Mouse (Mus musculus) olfactory bulb, adult 2 months (tissue): ENCODE results near the gene Gtf3c6. TPM values are rescaled to one million over a fixed set of nuclear protein-coding genes. Genes with fewer than 3 reads are reported as not detected.

Source experiments
- H3K27ac ChIP-seq: fragments of 200-500 bp; 2 replicates; pipeline ENCODE4 v1.5.1; 2012; ENCODE audit warnings: low read depth, low read length; ENCODE audit not compliant: insufficient read depth
- H3K4me1 ChIP-seq: fragments of 200-500 bp; 2 replicates; pipeline ENCODE4 v1.6.1; 2012; ENCODE audit warnings: low read length; ENCODE audit not compliant: control insufficient read depth, insufficient read depth
- H3K4me3 ChIP-seq: fragments of 200-500 bp; 2 replicates; pipeline ENCODE4 v1.5.1; 2012; ENCODE audit warnings: mild to moderate bottlenecking, low read depth, low read length, moderate library complexity; ENCODE audit not compliant: insufficient read depth
- CTCF ChIP-seq: fragments of 200-500 bp; IDR thresholded peaks from 2 replicates; pipeline ENCODE4 v1.5.1; 2012; ENCODE audit warnings: low read depth, mild to moderate bottlenecking, low read length, moderate library complexity; ENCODE audit not compliant: insufficient read depth
- POLR2A ChIP-seq: fragments of 200-500 bp; IDR thresholded peaks from 2 replicates; pipeline ENCODE4 v1.6.1; 2012; ENCODE audit warnings: mild to moderate bottlenecking, low read depth, low read length, moderate library complexity; ENCODE audit not compliant: insufficient read depth
- WGBS: fragments of 180-500 bp; shearing (Covaris S2); methylation state at CpG from one replicate; pipeline ENCODE4 v1.1.7; 2018; 5-methylcytosine and 5-hydroxymethylcytosine counted together
- polyA plus RNA-seq: library from polyadenylated mRNA; stranded (reverse); fragments of >200 nt; gene quantifications from 2 replicates; pipeline ENCODE4 v1.2.4, GENCODE M21; 2012; ENCODE audit warnings: low replicate concordance; ENCODE audit not compliant: missing spikeins, insufficient read depth, insufficient read length

Gtf3c6 gene
- polyA plus RNA-seq, 1 experiment: not detected

DNA sequence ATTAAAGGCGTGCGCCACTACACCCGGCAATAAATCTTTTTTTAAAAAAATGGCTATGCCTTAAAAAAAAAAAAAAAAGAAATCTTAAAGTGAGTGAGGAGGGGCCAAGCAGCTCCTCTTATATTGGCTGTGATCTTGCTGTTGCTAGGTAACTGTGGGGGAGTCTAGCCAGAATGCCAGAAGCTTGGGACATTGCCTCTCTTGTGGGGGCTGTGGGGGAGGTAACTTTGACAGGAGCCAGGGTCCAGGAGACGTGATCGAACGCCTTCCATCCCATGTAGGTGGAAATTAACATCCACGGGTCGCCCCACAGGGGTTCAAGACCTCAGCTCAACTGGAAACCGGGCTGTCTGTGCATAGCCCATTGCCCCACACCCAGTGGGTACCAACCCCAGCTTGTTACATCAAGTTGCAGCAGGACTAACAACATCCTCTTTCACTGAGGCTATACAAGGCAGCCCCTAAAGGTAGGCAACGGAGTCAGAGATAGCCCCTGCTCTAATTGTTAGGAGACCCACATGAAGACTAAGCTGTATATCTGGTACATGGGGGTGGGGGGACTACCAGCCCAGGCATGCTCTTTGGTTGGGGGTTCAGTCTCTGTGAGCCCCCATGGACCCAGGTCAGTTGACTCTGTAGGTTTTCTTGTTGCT, 26.4 kb upstream of the Gtf3c6 start:
- no peak overlapping the region for H3K27ac ChIP-seq
- H3K4me1 ChIP-seq: no peaks in the 10 kb centered on the region
- TF ChIP-seq POLR2A (no peak), CTCF (no peak)
- 68% methylated on average over 10 of the region's 10 CpGs for WGBS
- no peak overlapping the region for H3K4me3 ChIP-seq

DNA sequence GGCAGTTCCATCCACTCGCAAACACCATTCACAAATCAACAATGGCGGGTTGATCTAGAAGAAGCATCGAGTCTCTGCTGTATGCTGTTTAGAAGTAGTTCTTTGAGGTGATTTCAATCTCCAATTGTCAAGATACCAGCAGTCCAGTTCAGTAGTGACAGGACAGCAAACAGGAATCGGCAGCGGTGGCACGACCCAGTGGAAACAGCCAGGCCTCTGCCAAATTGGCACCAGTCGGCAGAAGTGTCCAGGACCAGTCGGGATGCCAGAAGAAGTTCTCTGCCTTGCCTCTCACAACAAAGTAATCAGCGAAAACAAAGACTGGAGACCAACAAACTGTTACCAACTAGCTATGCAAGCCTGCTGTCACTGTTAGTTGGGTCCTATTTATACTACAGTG, 25.7 kb upstream of the Gtf3c6 start:
- Histone ChIP-seq H3K4me3 (no peak overlapping the region), H3K27ac (no peak overlapping the region), H3K4me1 (no peaks in the 10 kb centered on the region)
- TF ChIP-seq POLR2A (no peak), CTCF (no peak)
- 80% methylated on average over 9 of the region's 9 CpGs for WGBS

DNA sequence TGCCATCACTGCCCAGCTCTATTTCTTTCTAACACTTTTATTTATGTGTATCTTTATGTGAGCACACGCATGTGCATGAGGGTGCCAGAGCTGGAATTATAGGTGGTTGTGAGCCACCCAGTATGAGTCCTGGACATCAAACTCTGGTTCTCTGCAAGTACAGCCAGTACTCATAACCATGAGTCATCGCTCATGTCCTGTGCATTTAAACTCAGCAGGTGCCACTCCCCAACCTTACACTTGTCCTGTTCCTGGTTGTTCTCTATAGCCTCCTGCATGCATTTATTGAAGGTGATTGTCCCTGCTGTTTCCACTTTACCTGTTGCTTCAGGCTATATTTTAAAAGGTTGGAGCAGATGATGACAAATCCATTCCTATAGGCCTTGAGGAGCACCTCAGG, 23.7 kb upstream of the Gtf3c6 start:
- Histone ChIP-seq H3K27ac (no peak overlapping the region), H3K4me1 (no peaks in the 10 kb centered on the region), H3K4me3 (no peak overlapping the region)
- TF ChIP-seq CTCF (no peak), POLR2A (no peak)
- WGBS: 97% methylated on average over 2 of the region's 2 CpGs

DNA sequence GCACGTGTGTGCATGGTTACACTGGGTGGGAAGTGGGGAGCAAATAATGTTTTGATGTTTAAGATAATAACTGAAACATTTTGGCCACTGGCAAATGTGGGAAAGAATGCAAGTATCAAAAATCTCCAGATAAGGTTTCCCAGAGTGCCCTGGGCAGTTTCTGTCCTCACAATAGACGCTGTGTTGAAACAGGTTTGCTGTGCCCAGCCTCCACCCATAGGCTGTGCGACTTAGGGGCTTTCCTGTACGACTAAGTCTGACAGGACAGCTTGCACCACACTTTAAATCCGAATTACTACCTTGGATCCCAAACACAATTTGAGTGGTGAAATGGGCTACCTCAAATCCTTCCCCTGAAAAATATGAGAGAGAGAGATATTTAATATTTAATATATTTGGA, 20.4 kb upstream of the Gtf3c6 start:
- WGBS: 66% methylated on average over 5 of the region's 5 CpGs
- Histone ChIP-seq H3K4me3 (no peak overlapping the region), H3K4me1 (no peaks in the 10 kb centered on the region), H3K27ac (no peak overlapping the region)
- no peak for TF ChIP-seq CTCF
- TF ChIP-seq POLR2A: no peak

DNA sequence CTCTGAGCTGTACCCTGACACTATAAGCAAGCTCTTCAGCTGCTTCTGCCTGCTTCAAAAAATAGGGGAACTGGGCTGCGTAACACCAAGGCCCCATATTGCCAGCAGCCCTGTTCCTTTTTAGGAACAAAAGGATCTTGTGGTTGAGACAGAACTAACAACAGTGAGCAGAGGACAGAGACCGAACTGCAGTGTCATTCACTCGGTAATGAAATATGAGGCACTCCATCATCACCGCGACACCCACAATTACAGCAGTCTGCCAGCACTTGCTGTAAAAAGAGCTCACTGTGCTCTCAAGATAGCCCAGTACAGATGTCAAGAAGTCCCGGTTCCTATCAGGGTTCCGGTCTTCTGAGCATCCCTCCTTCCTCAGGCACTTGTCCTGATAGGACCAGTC, 18.1 kb upstream of the Gtf3c6 start:
- Histone ChIP-seq H3K4me3 (no peak overlapping the region), H3K4me1 (no peaks in the 10 kb centered on the region), H3K27ac (no peak overlapping the region)
- WGBS: 69% methylated on average over 7 of the region's 7 CpGs
- TF ChIP-seq POLR2A: no peak
- no peak for TF ChIP-seq CTCF

DNA sequence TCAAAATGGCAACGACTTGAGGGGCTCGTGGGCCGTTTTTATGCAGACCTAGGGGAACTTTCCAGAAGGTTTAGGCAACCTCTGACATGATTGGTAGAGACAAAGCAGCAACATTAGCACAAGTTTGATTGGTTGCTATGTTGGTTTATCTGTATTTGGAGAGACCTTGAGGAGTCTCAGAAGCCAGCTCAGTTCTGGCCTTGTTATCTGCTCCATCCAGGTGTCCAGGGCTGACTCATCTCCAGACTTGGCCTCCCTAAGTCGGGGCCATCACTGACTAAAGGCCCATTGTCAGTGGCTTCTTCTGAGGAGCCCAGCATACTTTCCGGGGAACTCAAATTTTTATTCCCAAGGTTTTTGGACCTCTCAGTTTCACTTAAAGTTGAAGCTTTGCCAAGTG, 16.0 kb upstream of the Gtf3c6 start:
- H3K4me3 ChIP-seq: no peak overlapping the region
- WGBS: 77% methylated on average over 5 of the region's 5 CpGs
- no peak overlapping the region for H3K27ac ChIP-seq
- no peaks in the 10 kb centered on the region for H3K4me1 ChIP-seq
- TF ChIP-seq CTCF (no peak), POLR2A (no peak)

DNA sequence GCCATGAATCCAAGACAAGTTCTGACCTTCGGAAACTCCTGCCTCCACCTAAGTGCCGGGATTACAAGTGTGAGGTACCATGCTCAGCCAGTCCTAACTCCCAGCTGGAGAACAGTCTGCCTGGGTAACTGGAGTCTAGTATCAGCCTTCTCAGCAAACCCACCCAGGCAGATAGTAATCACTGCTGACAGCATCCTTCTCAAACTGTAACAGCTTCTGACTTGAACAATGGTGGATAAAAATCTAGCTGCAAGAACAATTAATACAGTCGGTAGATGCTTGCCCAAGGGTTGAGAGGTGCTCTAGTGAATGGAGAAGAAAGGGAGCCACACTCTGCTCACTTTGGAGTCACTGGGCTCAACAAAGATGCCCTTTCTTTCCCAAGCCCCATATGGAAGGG, 13.3 kb upstream of the Gtf3c6 start:
- whole genome bisulfite sequencing: 81% methylated on average over 3 of the region's 3 CpGs
- no peak for TF ChIP-seq CTCF
- TF ChIP-seq POLR2A: no peak

DNA sequence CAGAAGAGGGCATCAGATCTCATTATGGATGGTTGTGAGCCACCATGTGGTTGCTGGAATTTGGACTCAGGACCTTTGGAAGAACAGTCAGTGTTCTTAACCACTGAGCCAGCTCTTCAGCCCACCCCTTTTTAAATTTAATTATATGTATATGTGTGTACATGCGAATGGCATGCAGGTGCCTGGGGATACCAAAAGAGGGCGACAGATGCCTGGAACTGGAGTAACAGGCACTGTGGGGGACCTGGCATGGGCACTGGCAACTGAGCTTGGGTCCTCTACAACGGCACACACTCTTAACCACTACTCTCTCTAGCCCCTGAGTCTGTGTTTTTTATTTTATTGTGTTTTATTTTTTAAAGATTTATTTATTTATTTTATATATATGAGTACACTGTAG, 7.0 kb upstream of the Gtf3c6 start:
- Histone ChIP-seq H3K27ac (no peak overlapping the region), H3K4me1 (no peaks in the 10 kb centered on the region), H3K4me3 (no peak overlapping the region)
- 78% methylated on average over 3 of the region's 3 CpGs for WGBS
- TF ChIP-seq CTCF (no peak), POLR2A (no peak)

More for the DNA sequence above, 13.3 kb upstream of the Gtf3c6 start:
- Histone ChIP-seq H3K4me3 (no peak overlapping the region), H3K27ac (no peak overlapping the region), H3K4me1 (no peaks in the 10 kb centered on the region)

DNA sequence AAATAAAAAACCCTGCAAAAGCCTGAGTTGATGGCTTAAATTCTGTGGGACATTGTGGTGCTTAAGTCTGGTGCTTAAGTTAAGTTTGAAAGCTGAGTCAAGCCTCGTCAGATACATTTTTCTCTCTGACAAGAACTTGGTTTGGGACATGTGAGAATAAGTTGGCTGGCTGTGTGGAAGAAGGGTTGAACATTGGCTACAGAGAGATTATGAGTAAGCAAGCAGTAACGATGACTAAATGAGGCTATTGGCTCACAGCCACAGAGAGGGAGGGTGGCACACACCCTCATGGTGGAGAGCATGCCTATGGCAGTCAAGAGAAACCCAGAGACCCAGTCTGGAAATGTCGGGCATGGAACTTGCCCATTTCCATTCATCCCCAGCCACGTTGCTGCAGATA, 5.8 kb upstream of the Gtf3c6 start:
- Histone ChIP-seq H3K4me3 (no peak overlapping the region), H3K27ac (no peak overlapping the region), H3K4me1 (no peaks in the 10 kb centered on the region)
- TF ChIP-seq POLR2A: no peak
- TF ChIP-seq CTCF: no peak
- 69% methylated on average over 4 of the region's 4 CpGs for WGBS

DNA sequence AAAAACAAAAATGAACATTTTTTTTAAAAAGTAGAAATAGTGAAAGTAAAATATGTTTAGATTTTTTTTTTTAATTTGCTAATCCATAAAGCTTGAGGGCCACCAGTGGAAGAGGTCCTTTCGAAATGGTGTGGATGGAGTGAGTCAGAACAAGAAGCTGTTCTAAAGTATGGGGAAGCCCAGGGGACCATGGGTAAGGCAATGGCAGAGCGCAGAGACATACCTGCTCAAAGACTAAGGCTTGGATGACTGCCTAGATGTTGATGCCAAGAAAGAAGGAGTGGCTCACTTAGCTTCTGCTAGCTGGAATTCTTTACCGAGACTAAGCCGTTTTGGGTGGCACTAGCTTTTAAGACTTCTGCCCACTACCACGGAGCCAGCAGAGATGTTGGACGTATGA, 4.3 kb upstream of the Gtf3c6 start:
- no peak overlapping the region for H3K27ac ChIP-seq
- no peaks in the 10 kb centered on the region for H3K4me1 ChIP-seq
- 87% methylated on average over 6 of the region's 6 CpGs for WGBS
- H3K4me3 ChIP-seq: no peak overlapping the region
- TF ChIP-seq POLR2A (no peak), CTCF (no peak)
